Mouse (Mus musculus) kidney, postnatal 10 days (tissue): ENCODE measurements around the gene Tceal8.
A peak's percentile ranks its signal among the peaks of the same experiment; 100 is the strongest.
"Not testable (repeated sequence)": the region's sequence is repeated elsewhere in the genome, so short reads cannot be mapped to it uniquely, and the experiment has no call there.

Experiments used
- DNase-seq: peaks from one replicate; pipeline ENCODE4 v3.0.0; 2021; ENCODE audit warnings: mixed read lengths

Tceal8 gene

DNA sequence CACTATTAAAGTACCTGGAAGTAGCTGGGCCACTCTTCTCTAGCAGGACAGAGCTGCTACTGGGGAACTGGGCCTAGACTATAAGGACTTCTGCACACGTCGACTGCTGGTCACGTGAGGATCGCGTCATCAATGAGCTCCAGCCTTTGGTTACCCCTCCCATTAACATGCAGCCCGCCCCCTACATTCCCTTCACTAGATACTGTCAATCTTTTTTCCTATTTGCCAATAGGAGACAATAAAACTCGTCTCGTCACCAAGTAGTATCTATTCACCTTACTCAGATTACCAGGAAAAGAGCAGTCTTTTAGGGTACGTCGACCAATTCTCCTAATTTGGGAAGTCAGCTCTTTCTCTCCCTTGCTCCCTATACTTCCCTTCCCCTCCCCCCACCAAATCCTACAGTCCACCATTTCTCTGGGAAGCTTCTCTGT is at the start of gene Tceal8:
Gene Tceal8, minus strand, starts transcription at position 225 of the 434 bp plus-strand sequence.
- peak; percentile 88 for DNase-seq

DNA sequence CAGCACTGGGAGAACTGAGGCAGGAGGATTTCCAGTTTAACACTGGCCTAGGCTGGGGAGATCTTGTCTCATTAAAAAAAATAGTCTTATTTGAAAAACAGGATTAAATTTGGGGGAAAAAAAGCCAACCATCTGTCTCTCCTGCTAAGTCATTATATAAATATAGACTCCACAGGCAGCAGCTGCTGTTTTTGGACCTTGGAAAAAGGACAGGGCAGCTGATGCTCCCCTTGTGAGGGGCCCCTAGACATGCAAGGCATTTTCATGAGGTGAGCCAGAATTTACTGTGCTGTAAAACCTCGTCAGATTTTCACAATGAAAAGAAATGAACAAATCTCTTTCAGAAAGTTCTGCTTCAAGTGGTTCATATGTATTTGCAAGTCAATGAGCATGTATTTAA is 44.2 kb upstream of the Tceal8 start:
- DNase-seq, result no peak

DNA sequence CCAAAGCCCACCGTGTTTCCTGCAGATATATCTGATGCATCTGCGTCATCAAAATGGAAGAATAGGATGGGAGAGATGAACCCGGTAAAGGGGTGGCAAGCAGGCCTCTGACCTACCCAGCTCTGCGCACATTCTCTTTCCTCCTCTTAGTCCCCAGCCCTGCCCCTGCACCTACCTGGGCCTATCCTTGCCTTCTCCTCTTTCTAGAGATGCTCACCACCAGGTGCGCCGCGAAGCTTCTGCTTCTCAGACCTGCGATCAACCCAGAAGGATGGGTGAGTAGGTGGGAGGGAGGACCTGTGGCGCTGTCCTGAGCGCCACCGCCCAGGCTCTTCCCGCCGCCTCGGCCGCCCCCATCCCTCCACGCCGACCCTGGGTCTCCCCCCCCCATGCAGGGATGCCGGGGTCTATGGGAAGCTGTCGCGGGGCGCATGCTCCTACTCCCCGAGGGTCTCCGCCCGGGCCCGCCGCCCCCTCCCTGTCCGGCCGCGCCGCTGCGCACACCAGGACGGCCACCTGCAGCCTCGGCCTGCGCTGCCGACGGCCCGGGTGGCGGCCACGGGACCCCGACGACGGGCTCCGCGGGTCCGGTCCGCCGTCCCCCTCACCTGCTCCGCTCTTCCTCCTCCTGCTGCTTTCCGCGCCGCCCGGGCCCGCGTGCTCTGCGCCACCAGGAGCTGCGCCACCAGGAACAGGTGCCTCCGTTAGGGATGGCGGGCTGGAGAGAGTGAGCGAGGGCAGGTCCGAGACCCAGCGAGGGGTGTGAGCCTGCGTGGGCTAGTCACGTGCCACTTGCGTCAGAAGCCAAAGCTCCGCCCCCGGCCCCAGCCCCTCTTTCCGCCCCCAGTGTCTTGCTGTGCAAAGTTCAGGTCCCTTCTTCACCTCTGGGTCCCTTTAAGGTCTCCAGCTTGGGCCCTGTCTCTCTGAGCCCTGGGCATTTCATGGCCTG is 42.9 kb upstream of the Tceal8 start, which contains the start of the genes Tceal7 and Bex1:
Gene Tceal7, plus strand, starts transcription at position 51 of the 949 bp plus-strand sequence.
Gene Bex1, minus strand, starts transcription at position 785 of the 949 bp plus-strand sequence.
- not testable (repeated sequence) for DNase-seq

DNA sequence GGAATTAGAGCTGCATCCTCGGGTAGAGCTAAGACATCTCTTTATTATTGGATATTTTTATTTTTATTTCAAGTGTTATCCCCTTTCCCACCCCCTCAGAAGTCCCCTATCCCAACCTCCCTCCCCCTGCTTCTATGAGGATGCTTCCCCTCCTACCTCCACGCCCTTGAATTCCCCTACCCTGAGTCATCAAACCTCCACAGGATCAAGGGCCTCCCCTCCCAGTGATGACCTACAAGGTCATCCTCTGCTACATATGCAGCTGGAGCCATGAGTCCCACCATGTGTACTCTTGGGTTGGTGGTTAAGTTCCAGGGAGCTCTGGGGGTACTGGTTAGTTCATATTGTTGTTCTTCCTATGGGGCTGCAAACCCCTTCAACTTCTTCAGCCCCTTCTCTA is 41.3 kb upstream of the Tceal8 start:
- no peak for DNase-seq

DNA sequence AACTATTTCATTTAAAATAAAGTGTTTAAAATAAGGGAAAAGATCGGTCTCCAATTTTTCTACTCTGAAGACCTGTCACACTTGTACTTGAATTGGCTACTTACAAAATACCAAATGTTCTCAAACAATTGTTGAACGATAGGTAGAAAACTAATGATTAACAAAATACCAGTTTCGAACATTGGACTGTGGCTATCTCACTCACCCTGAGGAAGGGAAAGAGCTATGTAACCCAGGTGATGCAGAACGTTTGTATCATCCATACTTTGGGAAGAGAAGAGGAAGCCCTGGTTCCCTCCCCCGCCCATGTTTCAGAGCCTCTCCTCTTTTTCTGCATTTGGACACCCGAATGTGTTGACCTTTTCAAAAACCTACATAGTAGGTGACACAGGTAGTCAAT is 32.3 kb upstream of the Tceal8 start:
- no peak for DNase-seq

DNA sequence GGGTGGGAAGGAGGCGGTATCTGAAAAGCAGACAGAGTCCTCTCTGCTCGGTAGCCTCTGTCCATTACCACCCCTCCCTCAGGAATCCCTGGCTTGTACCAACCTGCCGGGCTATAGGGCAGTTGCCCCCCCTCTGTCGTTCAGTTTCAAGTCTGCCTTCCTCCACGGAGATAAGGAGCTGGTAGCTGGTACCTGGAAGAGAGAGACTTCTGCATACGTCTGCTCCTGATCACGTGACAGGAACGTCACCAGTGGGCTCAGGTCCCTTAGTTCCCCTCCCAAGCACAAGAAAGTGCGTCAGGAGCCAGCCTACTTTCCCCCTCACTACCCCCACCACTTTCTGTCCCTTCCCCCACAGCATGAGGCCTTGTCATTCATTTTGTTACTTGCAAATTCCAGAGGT is 31.5 kb upstream of the Tceal8 start, which contains the start of gene Tceal5:
Gene Tceal5, minus strand, starts transcription at position 213 of the 403 bp plus-strand sequence.
- peak; percentile 11 for DNase-seq

DNA sequence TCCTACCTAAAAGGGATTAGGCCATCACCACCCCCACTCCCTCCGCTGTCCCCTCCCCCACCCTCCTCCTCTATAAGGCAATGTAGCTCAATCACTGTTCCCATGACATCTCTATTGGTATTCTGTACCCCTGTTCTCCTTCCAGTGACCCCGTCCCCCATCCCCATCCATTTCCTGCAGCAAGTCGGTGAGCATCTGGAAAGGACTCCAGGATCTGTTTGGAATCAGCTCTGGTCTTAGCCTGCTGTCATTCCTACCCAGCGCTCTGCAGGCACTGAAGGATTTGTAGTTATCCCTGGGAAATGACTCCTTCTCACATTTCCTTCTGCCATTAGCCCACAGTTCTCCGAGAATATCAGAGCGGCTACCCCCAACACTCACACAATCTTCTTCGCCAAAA is 31.1 kb upstream of the Tceal8 start:
- DNase-seq, result no peak

DNA sequence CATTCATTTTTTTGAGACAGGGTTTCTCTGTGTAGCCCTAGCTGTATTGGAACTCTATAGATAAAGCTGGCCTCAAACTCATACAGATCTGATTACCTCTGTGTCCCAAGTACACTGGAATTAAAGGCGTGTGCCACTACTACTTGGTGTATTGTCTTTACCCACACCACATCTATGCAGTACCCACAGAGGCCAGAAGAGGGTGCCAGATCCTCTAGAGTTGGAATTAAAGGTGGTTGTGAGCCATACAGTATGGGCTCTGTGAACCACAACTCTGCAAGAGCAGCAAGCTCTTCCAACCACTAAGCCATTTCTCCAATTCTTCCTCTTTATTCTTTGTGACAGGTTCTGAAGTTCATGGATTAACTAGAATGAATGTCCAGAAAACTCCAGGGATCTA is 24.7 kb upstream of the Tceal8 start:
- DNase-seq, result peak; percentile 38

DNA sequence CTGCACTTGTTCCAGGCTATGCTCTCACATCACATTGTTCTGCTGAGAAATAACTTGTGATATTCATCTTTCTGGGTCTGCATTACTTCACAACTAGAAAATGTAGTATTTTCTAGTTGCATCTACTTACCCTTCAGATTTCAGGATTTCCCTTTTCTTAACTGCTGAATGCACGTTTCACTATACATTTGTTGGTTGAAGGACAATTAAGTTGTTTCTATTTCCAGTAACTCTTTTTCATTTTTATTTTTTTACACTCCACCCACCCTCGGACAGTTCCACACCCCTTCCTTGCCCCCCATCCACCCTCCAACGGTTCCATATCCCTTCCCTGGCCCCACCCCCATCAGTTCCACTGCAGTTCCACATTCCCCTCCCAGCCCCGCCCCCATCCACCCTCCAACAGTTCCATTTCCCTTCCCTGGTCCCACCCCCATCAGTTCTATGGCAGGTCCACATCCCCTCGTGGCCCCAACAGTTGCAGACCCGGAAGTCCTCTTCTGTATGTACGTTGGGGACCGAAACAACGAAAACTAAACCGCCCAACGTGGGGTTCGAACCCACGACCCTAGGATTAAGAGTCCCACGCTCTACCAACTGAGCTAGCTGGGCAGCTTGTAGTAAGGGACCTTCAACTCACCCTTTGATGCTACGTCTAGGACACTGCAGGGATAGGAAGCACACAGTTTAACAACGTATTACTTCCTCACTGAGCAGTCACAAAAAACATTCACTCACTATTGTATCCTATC is 23.2 kb upstream of the Tceal8 start:
- no peak for DNase-seq

DNA sequence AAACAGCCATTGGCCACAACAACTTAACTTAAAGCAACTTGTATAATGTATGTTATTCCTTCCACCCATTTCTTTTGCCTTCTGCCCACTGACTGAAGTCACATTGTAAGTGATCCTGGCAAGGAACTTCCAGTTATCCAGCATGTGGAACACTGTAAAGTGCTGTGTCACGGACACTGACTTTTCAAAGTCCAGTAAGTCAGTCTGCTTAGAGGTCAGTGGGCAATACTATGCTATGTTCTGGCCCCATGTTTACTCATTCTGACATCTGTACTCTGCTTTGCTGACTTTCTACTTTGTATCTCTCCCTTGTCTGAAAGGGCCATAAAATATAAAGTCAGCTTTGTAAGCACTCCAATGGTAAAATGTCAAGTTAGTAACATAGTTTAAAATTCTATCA is 11.0 kb upstream of the Tceal8 start:
- DNase-seq, result no peak

DNA sequence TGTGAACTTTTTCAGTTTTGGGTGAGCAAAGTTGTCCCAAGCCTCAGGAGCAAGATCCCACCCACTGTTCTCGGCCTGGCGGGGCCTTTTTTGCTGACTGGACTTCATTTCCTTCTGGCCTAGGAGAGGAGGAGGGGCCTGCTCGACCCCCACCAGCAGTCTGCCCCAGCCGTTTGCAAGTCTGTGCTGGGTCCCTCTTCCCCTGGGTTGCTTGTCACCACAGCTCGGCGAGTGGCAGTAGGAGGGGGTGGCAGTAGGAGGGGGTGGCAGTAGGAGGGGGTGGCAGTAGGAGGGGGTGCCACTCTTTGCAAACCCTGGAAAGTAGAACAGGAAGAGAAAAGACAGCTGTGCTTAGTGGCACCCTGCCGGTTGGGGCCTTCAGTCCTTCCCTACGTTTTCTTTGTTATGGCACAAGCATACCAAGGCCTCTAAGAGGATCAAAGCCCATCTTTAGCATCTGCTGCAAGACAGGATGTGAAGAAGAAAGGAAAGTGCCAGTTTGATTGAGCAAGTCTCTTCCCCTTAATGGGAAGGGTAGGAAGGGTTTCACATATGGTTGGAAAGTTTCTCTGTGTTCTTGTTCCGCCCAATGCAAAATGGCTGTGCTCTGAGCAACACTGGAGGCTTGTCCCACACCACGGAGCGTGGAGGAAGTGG is 8.9 kb upstream of the Tceal8 start:
- peak; percentile 6 for DNase-seq

DNA sequence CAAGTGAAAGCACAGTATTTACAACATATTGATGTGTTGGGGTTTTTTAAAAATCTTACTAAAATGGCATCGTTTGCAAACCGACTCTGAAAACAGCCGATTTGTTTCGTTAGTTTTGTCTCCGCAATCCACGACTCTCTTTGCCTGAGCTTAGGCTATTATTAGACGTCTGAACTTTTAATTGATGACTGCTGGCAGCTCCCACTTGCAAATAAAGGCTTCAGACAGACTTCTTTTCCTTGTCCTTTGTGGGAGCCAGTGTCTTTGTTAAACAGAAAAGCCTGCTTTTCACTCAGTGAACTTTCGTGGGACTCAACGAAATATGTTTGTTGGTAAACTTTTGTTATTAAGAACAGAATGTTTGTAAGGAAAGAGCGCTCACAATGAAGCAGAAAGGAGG is 644 bp upstream of the Tceal8 start:
- peak; percentile 10 for DNase-seq

DNA sequence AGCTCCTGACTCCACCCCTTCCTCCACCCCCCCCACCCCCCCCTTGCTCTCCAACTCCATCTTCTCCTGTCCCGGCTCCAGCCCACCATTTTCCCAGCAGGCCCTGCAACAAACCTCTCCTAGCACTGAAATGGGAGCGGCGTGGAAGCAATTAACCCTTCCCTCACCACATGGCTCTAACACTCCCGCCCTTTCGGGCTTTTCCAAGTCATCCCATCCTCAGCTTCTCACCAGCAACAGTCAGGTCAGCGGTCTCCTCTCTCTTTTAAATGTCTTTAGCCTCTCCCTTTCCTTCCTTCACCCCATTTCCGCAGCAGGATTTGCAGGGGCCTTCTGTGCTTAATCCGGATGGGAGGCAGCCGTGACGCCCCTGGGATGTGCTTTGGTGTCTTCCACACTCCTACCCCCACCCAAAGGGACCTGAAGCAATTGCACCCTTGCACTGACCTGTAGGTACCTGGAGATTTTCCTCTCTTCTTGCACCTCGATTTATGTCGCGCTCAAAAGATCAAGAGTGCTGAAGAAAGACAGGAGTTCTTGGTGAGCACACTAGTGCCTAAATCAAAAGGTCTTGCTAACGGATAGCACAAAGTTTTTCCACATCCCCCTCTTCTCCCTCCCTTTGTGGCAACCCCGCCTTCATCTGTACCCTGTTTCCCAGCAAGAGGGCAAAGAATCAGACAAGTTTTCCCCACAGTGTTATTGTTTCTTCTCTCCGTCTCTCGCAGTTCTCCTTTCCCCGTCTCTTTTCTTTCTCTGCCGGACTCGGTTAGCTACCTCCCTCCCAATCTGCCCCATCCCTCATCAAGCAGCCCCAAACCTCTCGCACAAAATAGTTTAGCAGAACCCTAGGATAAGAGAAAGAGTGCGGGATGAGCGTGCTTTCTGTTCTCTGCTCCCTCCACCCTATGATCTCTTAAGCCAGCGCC is 689 bp downstream of the Tceal8 start:
- peak; percentile 76 for DNase-seq

DNA sequence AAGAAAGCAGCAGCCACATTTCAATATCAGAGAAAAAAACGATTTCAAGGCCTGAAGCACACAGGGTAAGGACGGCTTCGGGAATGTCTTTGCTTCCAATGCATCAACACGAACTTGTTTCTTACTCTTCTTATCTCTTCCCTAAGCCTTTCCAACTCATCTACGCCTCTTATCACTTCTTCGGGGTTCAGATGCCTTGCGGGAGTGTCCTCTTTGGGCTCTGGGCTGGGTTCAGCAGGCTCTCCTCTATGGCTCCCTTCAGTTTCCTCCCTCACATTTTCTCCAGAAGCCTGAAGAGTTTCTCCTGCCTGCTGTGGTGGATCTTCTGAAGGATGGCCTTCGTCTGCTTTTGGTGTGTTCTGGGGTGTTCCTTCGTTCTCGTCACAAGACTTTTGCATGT is 1.5 kb downstream of the Tceal8 start:
- DNase-seq, result no peak

DNA sequence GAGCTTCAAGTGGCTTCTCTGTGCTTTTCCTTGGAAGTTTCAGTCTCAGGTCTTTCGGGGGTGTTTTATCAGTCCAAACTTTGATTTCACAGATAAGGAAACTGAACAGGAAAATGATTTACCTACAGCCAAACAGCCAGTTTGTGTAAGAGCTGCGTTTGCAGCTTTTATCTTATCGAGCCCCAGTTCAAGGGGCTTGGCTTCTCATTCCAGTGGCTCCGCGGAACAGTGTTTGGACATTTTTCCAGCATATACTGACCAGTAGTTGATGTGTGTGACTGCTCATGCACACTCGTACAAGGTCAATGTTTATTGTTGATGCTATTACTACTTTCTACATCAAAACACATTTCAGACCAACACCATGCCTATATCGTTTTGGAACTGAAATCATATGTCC is 27.9 kb downstream of the Tceal8 start:
- no peak for DNase-seq

DNA sequence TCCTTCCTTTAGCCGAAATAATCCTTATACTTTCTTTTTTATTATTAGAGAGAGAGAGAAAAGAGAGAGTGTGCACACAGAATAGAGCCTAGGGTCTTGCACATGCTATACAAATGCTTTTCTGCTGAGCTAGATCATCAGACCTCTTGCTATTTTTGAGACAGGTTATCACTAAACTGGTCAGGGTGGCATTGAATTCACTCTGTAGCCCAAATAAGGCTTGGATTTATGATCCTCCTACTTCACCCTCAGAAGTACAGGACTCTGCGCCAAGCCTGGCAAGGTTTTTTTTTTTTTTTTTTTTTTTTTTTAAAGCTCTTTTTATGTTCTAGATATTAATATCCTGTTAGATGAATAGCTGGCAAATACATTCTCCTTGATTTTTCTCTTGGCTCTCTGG is 28.4 kb downstream of the Tceal8 start:
- DNase-seq, result no peak

DNA sequence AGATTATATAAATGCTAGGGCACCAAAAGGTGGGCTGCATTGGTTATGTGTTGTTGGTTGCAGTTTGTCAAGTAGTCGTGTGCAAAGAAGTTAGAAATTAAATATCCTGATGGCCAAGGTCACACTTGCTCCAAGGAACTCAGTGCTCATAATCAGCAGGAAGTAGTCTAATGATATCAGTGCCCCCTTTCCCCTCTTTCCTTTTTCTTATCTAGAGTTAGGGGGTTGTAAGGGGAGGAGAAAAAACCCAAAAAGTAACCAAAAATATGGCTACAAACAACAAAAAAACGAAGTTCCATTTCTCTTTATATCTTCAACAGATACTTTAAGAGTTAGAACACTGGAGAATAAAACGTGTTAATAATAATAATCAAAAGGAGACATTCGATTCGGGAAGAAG is 30.8 kb downstream of the Tceal8 start:
- no peak for DNase-seq

DNA sequence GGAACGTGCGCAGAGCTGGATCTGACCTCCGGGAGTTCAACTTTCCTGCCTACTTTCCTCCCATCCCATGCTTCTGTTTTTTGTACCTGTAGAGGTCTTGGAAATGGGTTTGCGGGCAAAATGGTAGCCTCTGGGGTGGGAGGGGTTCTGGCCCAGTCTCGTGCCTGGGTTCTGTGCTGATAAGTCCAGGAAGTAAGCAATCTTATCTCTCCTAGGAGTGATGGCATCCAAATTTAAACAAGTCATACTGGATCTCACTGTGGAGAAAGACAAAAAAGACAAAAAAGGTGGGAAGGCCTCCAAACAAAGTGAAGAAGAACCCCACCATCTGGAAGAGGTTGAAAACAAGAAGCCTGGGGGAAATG is 32.5 kb downstream of the Tceal8 start:
- DNase-seq, result not testable (repeated sequence)

DNA sequence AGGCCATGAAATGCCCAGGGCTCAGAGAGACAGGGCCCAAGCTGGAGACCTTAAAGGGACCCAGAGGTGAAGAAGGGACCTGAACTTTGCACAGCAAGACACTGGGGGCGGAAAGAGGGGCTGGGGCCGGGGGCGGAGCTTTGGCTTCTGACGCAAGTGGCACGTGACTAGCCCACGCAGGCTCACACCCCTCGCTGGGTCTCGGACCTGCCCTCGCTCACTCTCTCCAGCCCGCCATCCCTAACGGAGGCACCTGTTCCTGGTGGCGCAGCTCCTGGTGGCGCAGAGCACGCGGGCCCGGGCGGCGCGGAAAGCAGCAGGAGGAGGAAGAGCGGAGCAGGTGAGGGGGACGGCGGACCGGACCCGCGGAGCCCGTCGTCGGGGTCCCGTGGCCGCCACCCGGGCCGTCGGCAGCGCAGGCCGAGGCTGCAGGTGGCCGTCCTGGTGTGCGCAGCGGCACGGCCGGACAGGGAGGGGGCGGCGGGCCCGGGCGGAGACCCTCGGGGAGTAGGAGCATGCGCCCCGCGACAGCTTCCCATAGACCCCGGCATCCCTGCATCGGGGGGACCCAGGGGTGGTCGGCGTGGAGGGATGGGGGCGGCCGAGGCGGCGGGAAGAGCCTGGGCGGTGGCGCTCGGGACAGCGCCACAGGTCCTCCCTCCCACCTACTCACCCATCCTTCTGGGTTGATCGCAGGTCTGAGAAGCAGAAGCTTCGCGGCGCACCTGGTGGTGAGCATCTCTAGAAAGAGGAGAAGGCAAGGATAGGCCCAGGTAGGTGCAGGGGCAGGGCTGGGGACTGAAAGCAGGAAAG is 33.1 kb downstream of the Tceal8 start, which contains the start of gene Bex4:
Gene Bex4, plus strand, starts transcription at position 170 of the 813 bp plus-strand sequence.
- DNase-seq, result not testable (repeated sequence)

DNA sequence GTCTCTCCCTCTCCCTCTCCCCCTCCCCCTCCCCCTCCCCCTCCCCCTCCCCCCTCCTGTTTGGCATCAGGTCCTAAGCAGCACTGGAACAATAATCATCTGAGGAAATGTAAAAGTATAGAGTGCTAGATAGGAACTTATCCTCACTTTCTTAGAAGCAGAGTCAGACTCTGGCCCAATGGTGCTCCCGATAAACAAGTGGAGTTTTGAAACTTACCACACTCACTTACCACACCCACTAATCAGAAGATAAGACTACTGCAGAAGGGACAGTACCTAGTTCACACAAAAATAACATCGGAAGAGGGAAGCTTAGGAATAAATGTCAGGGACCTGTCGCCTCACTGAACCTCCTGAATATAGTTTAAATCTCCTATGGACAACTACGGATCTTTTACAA is 36.6 kb downstream of the Tceal8 start:
- no peak for DNase-seq

DNA sequence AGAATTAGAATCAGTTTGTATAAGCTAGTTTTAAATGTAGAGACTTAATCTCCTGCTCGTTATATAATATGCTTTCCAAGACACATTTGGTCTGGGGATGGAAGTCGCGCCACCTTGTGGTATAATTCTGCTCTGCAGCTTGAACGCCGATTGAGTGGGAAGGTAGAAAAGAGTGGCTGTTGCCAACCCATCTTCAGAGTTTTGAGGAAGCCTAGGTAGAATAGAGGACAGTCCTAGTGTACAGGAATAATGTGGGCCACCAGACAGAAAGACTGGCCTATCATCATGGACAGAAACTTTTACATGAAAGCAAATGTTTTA is 44.4 kb downstream of the Tceal8 start:
- peak; percentile 58 for DNase-seq
